ENCODE assay signal across 20 mouse cellular contexts in the genomic region with DNA sequence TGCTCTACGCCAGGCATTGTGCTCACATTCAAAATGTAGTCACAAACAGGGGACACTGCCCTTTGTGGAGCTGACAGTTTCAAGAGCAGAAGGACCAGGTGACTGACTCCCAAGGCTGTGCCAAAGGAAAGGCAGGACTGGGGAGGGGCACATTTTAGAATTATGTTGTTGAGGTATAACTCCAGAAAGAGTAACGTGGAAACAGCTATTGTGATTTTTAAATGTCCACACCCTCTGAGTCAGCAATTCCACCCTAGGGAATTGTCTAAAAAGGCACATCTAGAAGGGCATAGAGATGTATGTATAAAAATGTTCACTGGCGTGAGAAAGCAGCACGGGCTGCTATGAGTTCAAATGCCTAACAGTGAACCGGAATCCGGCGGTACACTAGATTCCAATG.
A peak's percentile ranks its signal among the peaks of the same experiment; 100 is the strongest.
DNase-seq lines count a peak whose midpoint lies in the region; ATAC-seq lines count a peak whose summit lies in the region.
"Had no signal": no experiment of that assay in that cellular context is flagged by ENCODE, and none has a peak within 500 bp of the region (broad histone marks: within the 10 kb centered on the region; RNA-seq: fewer than 3 reads in every experiment).

No protein-coding gene starts in this region.

- peak overlapping the region; percentile 11; the same call in 1 of the 2 replicates for H3K27ac ChIP-seq in heart, embryonic 15.5 days
- H3K27ac ChIP-seq in limb, embryonic 11.5 days (replicated peaks; ENCODE audit: low read depth, low read length): peak overlapping the region; percentile 57; the same call in 1 of the 2 replicates
- H3K27ac ChIP-seq: hindbrain, embryonic 12.5 days; intestine, embryonic 15.5 days; kidney, postnatal 0 days; left cerebral cortex, adult 2 months; liver, embryonic 15.5 days; neural tube, embryonic 12.5 days had no signal

- 51% methylated on average over 7 of the region's 7 CpGs for WGBS in heart, embryonic 15.5 days
- WGBS in limb, embryonic 11.5 days: 56% methylated on average over 7 of the region's 7 CpGs

- H3K4me1 ChIP-seq in heart, embryonic 15.5 days (replicated peaks): peaks cover 54% of the 10 kb centered on the region
- H3K4me1 ChIP-seq in limb, embryonic 11.5 days (ENCODE audit: control insufficient read depth, insufficient read depth, low read length): peaks cover 21% of the 10 kb centered on the region

- no peak overlapping the region for H3K4me3 ChIP-seq in heart, embryonic 15.5 days
- no peak overlapping the region for H3K4me3 ChIP-seq in limb, embryonic 11.5 days (ENCODE audit: low read depth, low read length)
- H3K4me3 ChIP-seq: erythroblast, embryonic 14.5 days; hindbrain, embryonic 12.5 days; intestine, embryonic 15.5 days; left cerebral cortex, adult 2 months; liver, embryonic 15.5 days; neural tube, embryonic 12.5 days had no signal

- no peak overlapping the region for H3K9ac ChIP-seq in heart, embryonic 15.5 days
- H3K9ac ChIP-seq in limb, embryonic 11.5 days (ENCODE audit: low read length): no peak overlapping the region
- H3K9ac ChIP-seq: hindbrain, embryonic 12.5 days; intestine, embryonic 15.5 days; liver, embryonic 15.5 days; neural tube, embryonic 12.5 days had no signal

- no peak for ATAC-seq in heart, embryonic 15.5 days (replicated peaks; ENCODE audit: insufficient number of reproducible peaks, insufficient read depth, low FRiP score, low read depth)
- ATAC-seq in limb, embryonic 11.5 days (ENCODE audit: insufficient number of reproducible peaks, low FRiP score, low TSS enrichment, low read depth): no peak
- ATAC-seq: intestine, embryonic 15.5 days had no signal

- H3K9me3 ChIP-seq in heart, embryonic 15.5 days (replicated peaks): no peaks in the 10 kb centered on the region
- no peaks in the 10 kb centered on the region for H3K9me3 ChIP-seq in limb, embryonic 11.5 days (ENCODE audit: control insufficient read depth, low read length)
- H3K9me3 ChIP-seq: hindbrain, embryonic 12.5 days; intestine, embryonic 15.5 days; liver, embryonic 15.5 days; neural tube, embryonic 12.5 days had no signal

- peak; percentile 19 for DNase-seq in gastrocnemius, adult 18-20 months (ENCODE audit: low spot score)
- no peak for DNase-seq in gastrocnemius, postnatal 4 days (ENCODE audit: low spot score in 2 of 2)
- no peak for DNase-seq in heart, adult 9 months (ENCODE audit: low spot score in 2 of 2)
- DNase-seq in ZHBTc4 (ENCODE audit: low read depth, low spot score): peak; percentile 33
- no peak for DNase-seq in limb, embryonic 11.5 days (ENCODE audit: low spot score)
- no peak for DNase-seq in thymus, postnatal 0 days (ENCODE audit: low spot score)
- DNase-seq in urinary bladder, postnatal 10 days (ENCODE audit: low spot score): no peak
- DNase-seq: cerebellum, postnatal 14 days; gastrocnemius, postnatal 36 days; lung, postnatal 10 days; spleen, adult 18-20 months; thymus, adult 18-20 months had no signal

- no peaks in the 10 kb centered on the region for H3K27me3 ChIP-seq in heart, embryonic 15.5 days
- no peaks in the 10 kb centered on the region for H3K27me3 ChIP-seq in limb, embryonic 11.5 days (ENCODE audit: control insufficient read depth, insufficient read depth, low read length)
- H3K27me3 ChIP-seq: hindbrain, embryonic 12.5 days; intestine, embryonic 15.5 days; neural tube, embryonic 12.5 days had no signal

- H3K4me2 ChIP-seq in heart, embryonic 15.5 days: no peak overlapping the region
- H3K4me2 ChIP-seq in limb, embryonic 11.5 days (ENCODE audit: low read depth, severe bottlenecking): no peak overlapping the region
- H3K4me2 ChIP-seq: hindbrain, embryonic 12.5 days; intestine, embryonic 15.5 days; liver, embryonic 15.5 days; neural tube, embryonic 12.5 days had no signal

- no peaks in the 10 kb centered on the region for H3K36me3 ChIP-seq in heart, embryonic 15.5 days
- no peaks in the 10 kb centered on the region for H3K36me3 ChIP-seq in limb, embryonic 11.5 days (ENCODE audit: control insufficient read depth, insufficient read depth, low read length)
- H3K36me3 ChIP-seq: hindbrain, embryonic 12.5 days; intestine, embryonic 15.5 days; liver, embryonic 15.5 days; neural tube, embryonic 12.5 days had no signal

Comparison
In these comparisons a context has a peak if more than half of its experiments do, and no peak if none do; other contexts are left out.
1. DNase-seq: peak in gastrocnemius, adult 18-20 months (single experiment) and ZHBTc4 (single experiment); none in gastrocnemius, postnatal 4 days (0 of 2), heart, adult 9 months (0 of 2), limb, embryonic 11.5 days (single experiment), thymus, postnatal 0 days (single experiment) and urinary bladder, postnatal 10 days (single experiment).